Mouse (Mus musculus) cerebellum, adult 2 months (tissue): Measurements from ENCODE around the gene Mrpl34. TPM values are rescaled to one million over a fixed set of nuclear protein-coding genes. Genes with fewer than 3 reads are reported as not detected.

ENCODE experiments used
- DNase-seq, 2 experiments: peaks; one replicate each; pipeline ENCODE4 v3.0.0; 2021
- H3K27ac ChIP-seq: fragments of 200-500 bp; 2 replicates; pipeline ENCODE4 v1.5.1; 2012; ENCODE audit warnings: low read length, control low read depth, inconsistent platforms; ENCODE audit not compliant: insufficient read depth
- H3K27me3 ChIP-seq: fragments of 200-500 bp; 2 replicates; pipeline ENCODE4 v1.6.1; 2012; ENCODE audit warnings: inconsistent platforms, mild to moderate bottlenecking, low read length, moderate library complexity; ENCODE audit not compliant: control insufficient read depth, insufficient read depth
- H3K4me1 ChIP-seq: fragments of 200-500 bp; 2 replicates; pipeline ENCODE4 v1.6.1; 2011; ENCODE audit warnings: low read length; ENCODE audit not compliant: control insufficient read depth, insufficient read depth
- H3K4me3 ChIP-seq: fragments of 200-500 bp; replicated peaks from 2 replicates; pipeline ENCODE3; 2011; ENCODE audit warnings: mild to moderate bottlenecking, low read depth, low read length, control low read depth; ENCODE audit not compliant: insufficient read depth
- CTCF ChIP-seq: fragments of 200-500 bp; IDR thresholded peaks from 2 replicates; pipeline ENCODE4 v1.5.1; 2011; ENCODE audit warnings: low read depth, mild to moderate bottlenecking, control low read depth, low read length, moderate library complexity, borderline replicate concordance; ENCODE audit not compliant: insufficient read depth
- POLR2A ChIP-seq: fragments of 200-500 bp; IDR thresholded peaks from 2 replicates; pipeline ENCODE4 v1.6.1; 2011; ENCODE audit warnings: low read length, control low read depth, borderline replicate concordance; ENCODE audit not compliant: insufficient read depth
- whole genome bisulfite sequencing: fragments of 180-500 bp; shearing (Covaris S2); methylation state at CpG from one replicate; pipeline ENCODE4 v1.1.7; 2018; 5-methylcytosine and 5-hydroxymethylcytosine counted together
- polyA plus RNA-seq: library from polyadenylated mRNA; depleted of rRNA; stranded (reverse); fragments of >200 nt; gene quantifications from 2 replicates; pipeline ENCODE4 v1.2.3, GENCODE M21; 2012

The Mrpl34 gene
- polyA plus RNA-seq, 1 experiment: 68.5 TPM

GRCm38 (mm10) chr8:71487691-71488445 lies 23.1 kb downstream of the Mrpl34 start, which contains the start of gene Gtpbp3:
Gtpbp3 (plus strand) TSS chr8:71488103.
- H3K27ac ChIP-seq: peak within 1 kb of the TSS; percentile 18; the same call in 1 of the 2 replicates
- H3K4me3 ChIP-seq: peak within 1 kb of the TSS; percentile 68
- no peaks in the 10 kb centered on the region for H3K27me3 ChIP-seq
- DNase-seq: peak; percentile 82
- H3K4me1 ChIP-seq: peaks cover 9% of the 10 kb centered on the region
- under 1% methylated on average over 33 of the region's 33 CpGs for WGBS
- TF ChIP-seq CTCF (no peak), POLR2A (no peak)

DNA sequence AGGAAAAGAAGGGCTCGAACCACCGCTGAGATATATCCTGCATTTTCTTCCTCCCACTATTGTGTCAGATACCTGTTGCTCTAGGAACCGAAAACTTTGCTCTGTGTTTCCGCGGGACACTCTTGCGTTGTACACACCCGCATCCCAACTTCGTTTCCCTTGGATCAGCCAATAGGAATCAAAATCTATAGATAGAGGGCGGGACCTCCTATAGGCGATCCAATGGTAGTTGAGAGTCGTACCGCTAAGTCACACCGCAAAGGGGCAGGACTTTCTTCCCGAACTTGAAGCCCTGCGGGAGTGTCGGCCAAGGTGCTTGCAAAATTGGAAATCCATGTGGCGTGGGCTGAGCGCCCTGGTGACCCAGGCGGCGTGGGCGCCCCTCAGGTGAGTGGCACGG lies 23.7 kb downstream of the Mrpl34 start:
- H3K27me3 ChIP-seq: no peaks in the 10 kb centered on the region
- peak; percentile 88 to 93 for DNase-seq
- TF ChIP-seq CTCF: no peak
- TF ChIP-seq POLR2A: peak; percentile 47; the same call in 1 of the 2 replicates
- under 1% methylated on average over 22 of the region's 22 CpGs for WGBS
- peak overlapping the region; percentile 68 for H3K4me3 ChIP-seq
- H3K4me1 ChIP-seq: peaks cover 9% of the 10 kb centered on the region
- H3K27ac ChIP-seq: no peak overlapping the region

GRCm38 (mm10) chr8:71495039-71495438 lies 30.3 kb downstream of the Mrpl34 start:
- Histone ChIP-seq H3K27ac (no peak overlapping the region), H3K4me1 (peaks cover 28% of the 10 kb centered on the region), H3K27me3 (no peaks in the 10 kb centered on the region), H3K4me3 (no peak overlapping the region)
- 5% methylated on average over 16 of the region's 16 CpGs for WGBS
- peak; percentile 82 for TF ChIP-seq CTCF
- no peak for TF ChIP-seq POLR2A
- DNase-seq: peak; percentile 85 to 88

DNA sequence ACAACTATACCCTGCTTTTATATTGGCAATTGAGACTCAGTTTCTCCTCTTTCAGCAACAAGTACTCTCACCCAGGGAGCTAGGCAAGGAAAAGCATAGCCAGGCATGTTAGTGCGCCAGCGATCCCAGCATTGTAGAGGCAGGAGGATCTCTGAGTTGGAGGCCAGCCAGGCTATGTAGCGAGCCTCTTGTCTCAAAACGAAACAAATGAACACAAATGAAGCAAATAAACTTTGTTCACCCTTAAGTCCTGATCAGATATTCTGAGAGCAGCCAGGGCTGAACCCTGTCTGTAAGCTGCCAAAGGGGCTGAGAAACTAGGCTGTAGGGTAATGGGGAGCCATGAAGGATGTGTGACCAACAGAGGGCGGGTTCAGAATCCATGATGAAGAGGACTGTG lies 31.1 kb downstream of the Mrpl34 start:
- WGBS: 81% methylated on average over 5 of the region's 5 CpGs
- Histone ChIP-seq H3K4me3 (no peak overlapping the region), H3K27ac (peak overlapping the region; percentile 84), H3K27me3 (no peaks in the 10 kb centered on the region), H3K4me1 (peaks cover 28% of the 10 kb centered on the region)
- TF ChIP-seq CTCF: no peak
- TF ChIP-seq POLR2A: no peak
- DNase-seq: peak in 1 of 2 experiments; percentile 35

DNA sequence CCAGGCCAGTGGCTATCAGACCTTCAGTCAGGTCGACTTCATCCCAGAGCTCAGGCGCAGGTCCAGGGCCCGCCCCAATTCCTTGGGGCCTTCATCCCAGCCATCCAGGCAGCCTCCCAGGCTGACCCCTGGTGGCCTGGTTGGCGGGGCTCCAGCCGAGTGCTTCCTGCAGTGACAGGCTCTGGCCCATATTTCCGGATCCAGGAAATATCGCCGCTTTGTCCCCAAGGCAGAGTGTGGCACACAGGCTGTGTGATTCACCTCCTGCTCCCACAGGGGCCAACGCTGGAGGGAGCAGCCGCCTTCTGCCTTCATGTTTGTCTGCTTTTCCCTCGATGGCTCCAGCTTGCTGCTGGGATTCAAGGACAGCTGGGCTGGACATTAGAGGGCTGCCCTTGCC lies 31.7 kb downstream of the Mrpl34 start:
- Histone ChIP-seq H3K4me1 (peaks cover 28% of the 10 kb centered on the region), H3K4me3 (no peak overlapping the region), H3K27ac (peak overlapping the region; percentile 84), H3K27me3 (no peaks in the 10 kb centered on the region)
- DNase-seq: peak; percentile 83 to 86
- TF ChIP-seq CTCF (no peak), POLR2A (no peak)
- 6% methylated on average over 11 of the region's 11 CpGs for WGBS

DNA sequence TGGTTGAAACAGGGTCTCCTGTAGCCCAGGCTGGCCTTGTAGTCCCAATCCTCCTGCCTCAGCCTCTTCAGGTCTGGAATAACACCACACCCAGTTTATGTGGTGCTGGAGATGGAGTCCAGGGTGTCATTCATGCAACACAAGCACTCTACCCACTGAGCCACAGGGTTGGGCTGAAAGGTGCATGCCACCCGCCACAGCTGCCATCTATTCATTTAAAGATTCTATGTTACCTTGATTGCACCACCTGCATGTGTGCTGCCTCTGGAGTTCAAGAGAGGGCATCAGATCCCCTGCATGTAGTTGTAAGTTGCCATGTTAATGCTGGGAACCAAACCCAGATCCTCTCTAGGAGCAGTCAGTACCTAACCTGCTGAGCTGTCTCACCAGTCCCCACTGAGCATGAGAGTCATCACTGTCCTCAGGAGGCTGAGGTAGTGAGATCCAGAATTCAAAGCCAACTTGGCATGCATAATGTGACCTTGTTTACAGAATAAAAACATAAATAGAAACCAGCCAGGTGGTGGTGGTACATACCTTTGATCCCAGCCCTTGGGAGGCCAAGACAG lies 32.4 kb downstream of the Mrpl34 start:
- H3K27ac ChIP-seq: peak overlapping the region; percentile 84
- 88% methylated on average over 1 of the region's 1 CpGs for WGBS
- H3K4me1 ChIP-seq: peaks cover 28% of the 10 kb centered on the region

GRCm38 (mm10) chr8:71497881-71498501 lies 33.2 kb downstream of the Mrpl34 start:
- H3K27me3 ChIP-seq: no peaks in the 10 kb centered on the region
- peak overlapping the region; percentile 84 for H3K27ac ChIP-seq
- peaks cover 28% of the 10 kb centered on the region for H3K4me1 ChIP-seq
- TF ChIP-seq POLR2A (no peak), CTCF (no peak)
- H3K4me3 ChIP-seq: no peak overlapping the region
- peak in 1 of 2 experiments; percentile 42 for DNase-seq
- 32% methylated on average over 15 of the region's 15 CpGs for whole genome bisulfite sequencing

More for the DNA sequence above, 32.4 kb downstream of the Mrpl34 start:
- DNase-seq: peak; percentile 52 to 84
- Histone ChIP-seq H3K27me3 (no peaks in the 10 kb centered on the region), H3K4me3 (no peak overlapping the region)
- TF ChIP-seq CTCF (no peak), POLR2A (no peak)

- DNase-seq: peak in 1 of 2 experiments; percentile 27
- TF ChIP-seq CTCF: no peak
- TF ChIP-seq POLR2A: no peak
- Histone ChIP-seq H3K27me3 (no peaks in the 10 kb centered on the region), H3K4me3 (no peak overlapping the region), H3K4me1 (peaks cover 28% of the 10 kb centered on the region), H3K27ac (no peak overlapping the region)
- 51% methylated on average over 16 of the region's 16 CpGs for WGBS
Measured at GRCm38 (mm10) chr8:71498816-71499690, 34.3 kb downstream of the Mrpl34 start.
